Mouse (Mus musculus) layer of hippocampus, adult 8-10 months (tissue): ENCODE measurements around the gene Cyp4x1. TPM values are rescaled to one million over a fixed set of nuclear protein-coding genes. Genes with fewer than 3 reads are reported as not detected.

Experiments used
- DNase-seq, 2 experiments: peaks; one replicate each; pipeline ENCODE4 v3.0.0; 2022; ENCODE audit warnings: low spot score in 2 of 2
- total RNA-seq, 4 experiments: library from RNA; stranded (reverse); gene quantifications; 2 replicates each; pipeline ENCODE4 v1.2.4; 2022

Gene Cyp4x1
- total RNA-seq, 4 experiments from 2014 or later, result 8.1 to 8.9 (median 8.5) TPM

GRCm38 (mm10) chr4:115057674-115058316, 76.3 kb downstream of the Cyp4x1 start:
- no peak for DNase-seq

- no peak for DNase-seq
These were observed 77.0 kb downstream of the Cyp4x1 start for GRCm38 (mm10) chr4:115056921-115057673.

DNA sequence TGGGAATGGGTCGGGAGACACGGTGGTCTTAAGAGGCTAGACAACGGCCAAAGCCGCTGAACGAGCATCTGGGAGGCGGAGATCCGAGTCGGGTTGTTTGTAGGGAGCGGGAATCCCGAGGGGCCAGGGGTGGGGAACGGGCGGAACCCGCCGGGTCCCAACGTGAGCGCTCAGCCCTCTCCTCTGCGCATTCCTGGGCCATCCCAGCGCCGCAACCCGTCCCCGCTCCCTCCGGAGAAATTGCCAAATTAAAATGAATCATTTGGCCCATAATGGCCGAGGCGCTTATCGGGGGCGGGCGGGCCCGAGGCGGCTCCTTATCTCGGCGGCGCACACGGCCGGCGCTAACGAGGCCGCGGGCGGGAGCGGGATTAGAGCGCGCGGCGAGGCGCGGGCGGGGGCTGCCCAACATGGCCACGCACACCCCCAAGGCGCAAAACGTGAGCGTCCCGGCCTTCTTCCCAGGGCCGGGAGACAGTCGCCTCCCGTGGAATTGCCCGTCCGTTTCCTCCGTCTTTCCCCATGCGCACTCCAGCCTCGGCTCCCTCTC, 77.6 kb downstream of the Cyp4x1 start, which contains the start of gene Tal1:
Gene Tal1, plus strand, starts transcription at position 56 of the 550 bp plus-strand sequence.
- no peak for DNase-seq

Other genes with a start within 250 kb of the Cyp4x1 start
- under 1 TPM; 0.35 to 0.52 (median 0.39) TPM for gene Foxd2, start 225.4 kb downstream of the Cyp4x1 start, total RNA-seq
- not detected for gene Foxe3, start 208.3 kb downstream of the Cyp4x1 start, total RNA-seq
- gene Cmpk1, start 147.0 kb downstream of the Cyp4x1 start, total RNA-seq, result 10 to 100 TPM; 56.4 to 59.9 (median 57.4) TPM
- gene Stil, start 134.1 kb downstream of the Cyp4x1 start, total RNA-seq, result under 1 TPM in 3 of 4 experiments, not detected in 1; 0.12 to 0.54 (median 0.20) TPM
- 1 to 10 TPM; 1.1 to 2.6 (median 1.7) TPM for gene Tal1, start 77.9 kb downstream of the Cyp4x1 start, total RNA-seq
- gene Pdzk1ip1, start 45.6 kb downstream of the Cyp4x1 start, total RNA-seq, result 1 to 10 TPM in 1 of 4 experiments, under 1 TPM in 3; 0.54 to 1.5 (median 0.74) TPM
- gene Cyp4a29, start 107.8 kb upstream of the Cyp4x1 start, total RNA-seq, result not detected
- not detected for gene Cyp4a12a, start 164.8 kb upstream of the Cyp4x1 start, total RNA-seq